Mouse (Mus musculus): Measurements from ENCODE around the gene Amz1. TPM values are rescaled to one million over a fixed set of nuclear protein-coding genes. Genes with fewer than 3 reads are reported as not detected.

The Amz1 gene
- polyA plus RNA-seq, 1 experiment from 2014 or later: 1.1 TPM

DNA sequence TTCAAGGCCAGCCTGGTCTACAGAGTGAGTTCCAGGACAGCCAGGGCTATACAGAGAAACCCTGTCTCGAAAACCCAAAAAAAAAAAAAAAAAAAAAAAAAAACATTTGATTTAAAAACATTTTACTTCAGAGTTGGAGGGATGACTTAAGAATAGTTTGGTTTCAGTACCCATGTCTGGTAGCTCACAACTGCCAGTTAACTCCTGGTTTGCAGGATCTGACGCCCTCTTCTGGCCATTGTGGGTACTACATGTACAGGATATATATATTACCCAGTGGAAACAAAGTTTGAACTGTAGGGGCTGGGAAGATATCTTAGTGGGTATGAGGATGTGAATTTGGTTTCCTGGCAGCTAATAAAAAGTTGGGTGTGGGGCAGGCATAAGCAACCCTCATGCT lies 27.0 kb downstream of the Amz1 start:
- Histone ChIP-seq H3K36me3 (ENCODE audit: control insufficient read depth, insufficient read depth, low read length) (no peaks in the 10 kb centered on the region), H3K9ac (ENCODE audit: low read depth, low read length) (no peak overlapping the region), H3K27ac (ENCODE audit: low read depth, low read length) (no peak overlapping the region), H3K9me3 (ENCODE audit: control insufficient read depth, low read length) (0 out of 2 replicates have a peak, but pooled peaks cover 4% of the 10 kb centered on the region), H3K4me3 (ENCODE audit: low read length) (no peak overlapping the region), H3K4me1 (ENCODE audit: control insufficient read depth, insufficient read depth, low read length) (peaks cover 5% of the 10 kb centered on the region; the same call in 1 of the 2 replicates), H3K27me3 (ENCODE audit: control insufficient read depth, insufficient read depth, low read length) (no peaks in the 10 kb centered on the region), H3K4me2 (replicated peaks; ENCODE audit: low read depth, low read length) (no peak overlapping the region)
- 0% methylated on average over 1 of the region's 2 CpGs for WGBS
- ATAC-seq (ENCODE audit: low FRiP score, low TSS enrichment): no peak

- Histone ChIP-seq H3K4me3 (ENCODE audit: low read length) (no peak overlapping the region), H3K36me3 (ENCODE audit: control insufficient read depth, insufficient read depth, low read length) (peaks cover 1% of the 10 kb centered on the region; the same call in 1 of the 2 replicates), H3K9me3 (ENCODE audit: control insufficient read depth, low read length) (0 out of 2 replicates have a peak, but pooled peaks cover 4% of the 10 kb centered on the region), H3K27me3 (ENCODE audit: control insufficient read depth, insufficient read depth, low read length) (no peaks in the 10 kb centered on the region), H3K27ac (ENCODE audit: low read depth, low read length) (no peak overlapping the region), H3K4me1 (ENCODE audit: control insufficient read depth, insufficient read depth, low read length) (peaks cover 8% of the 10 kb centered on the region; the same call in 1 of the 2 replicates), H3K4me2 (replicated peaks; ENCODE audit: low read depth, low read length) (no peak overlapping the region), H3K9ac (ENCODE audit: low read depth, low read length) (no peak overlapping the region)
- WGBS: 95% methylated on average over 15 of the region's 15 CpGs
- ATAC-seq (ENCODE audit: low FRiP score, low TSS enrichment): no peak
Measured at GRCm38 (mm10) chr5:140752041-140752440, 28.1 kb downstream of the Amz1 start.

DNA sequence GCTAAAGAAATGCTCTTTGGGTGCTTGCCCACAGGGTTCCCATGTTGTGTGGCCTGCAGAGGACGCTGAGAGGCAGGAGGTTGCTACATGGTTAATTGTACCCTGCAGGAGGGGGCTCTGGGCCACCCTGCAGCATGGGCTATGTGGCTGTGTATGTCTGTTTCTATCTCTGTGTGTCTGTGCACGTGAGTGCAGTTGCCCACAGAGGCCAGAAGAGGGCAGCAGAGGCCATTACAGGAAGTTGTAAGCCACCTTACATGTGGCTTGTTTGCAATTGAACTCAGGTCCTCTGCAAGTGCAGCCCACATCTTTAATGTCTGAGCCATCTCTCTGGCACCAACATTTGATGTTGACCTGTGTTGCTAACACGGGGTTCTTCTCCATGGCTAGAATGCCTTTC lies 28.7 kb downstream of the Amz1 start:
- 97% methylated on average over 3 of the region's 3 CpGs for WGBS
- Histone ChIP-seq H3K9ac (ENCODE audit: low read depth, low read length) (no peak overlapping the region), H3K4me1 (ENCODE audit: control insufficient read depth, insufficient read depth, low read length) (peaks cover 8% of the 10 kb centered on the region; the same call in 1 of the 2 replicates), H3K4me3 (ENCODE audit: low read length) (no peak overlapping the region), H3K27ac (ENCODE audit: low read depth, low read length) (no peak overlapping the region), H3K27me3 (ENCODE audit: control insufficient read depth, insufficient read depth, low read length) (no peaks in the 10 kb centered on the region), H3K4me2 (replicated peaks; ENCODE audit: low read depth, low read length) (no peak overlapping the region), H3K9me3 (ENCODE audit: control insufficient read depth, low read length) (0 out of 2 replicates have a peak, but pooled peaks cover 4% of the 10 kb centered on the region), H3K36me3 (ENCODE audit: control insufficient read depth, insufficient read depth, low read length) (peaks cover 4% of the 10 kb centered on the region; the same call in 1 of the 2 replicates)
- ATAC-seq (ENCODE audit: low FRiP score, low TSS enrichment): no peak

DNA sequence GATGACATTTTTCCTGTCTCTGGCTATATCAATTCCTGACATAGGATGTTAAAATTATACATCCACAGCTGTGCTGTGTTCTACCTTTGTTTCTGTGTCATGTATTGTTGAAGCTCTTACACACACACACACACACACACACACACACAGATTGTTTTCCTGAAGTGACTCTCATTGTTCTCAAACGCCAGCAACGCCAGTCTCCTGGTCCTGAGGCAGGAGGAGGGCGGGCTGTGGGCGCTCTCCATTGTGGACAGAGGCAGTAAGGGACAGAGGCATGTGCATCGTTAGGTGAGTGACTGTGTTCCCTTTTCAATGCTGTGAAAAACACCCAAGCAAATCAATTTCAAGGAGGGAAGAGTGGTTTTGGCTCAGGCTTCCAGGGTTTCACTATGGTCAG lies 29.3 kb downstream of the Amz1 start:
- 83% methylated on average over 5 of the region's 5 CpGs for WGBS
- H3K9me3 ChIP-seq (ENCODE audit: control insufficient read depth, low read length): 0 out of 2 replicates have a peak, but pooled peaks cover 4% of the 10 kb centered on the region
- ATAC-seq (ENCODE audit: low FRiP score, low TSS enrichment): no peak
- H3K9ac ChIP-seq (ENCODE audit: low read depth, low read length): no peak overlapping the region
- H3K27me3 ChIP-seq (ENCODE audit: control insufficient read depth, insufficient read depth, low read length): no peaks in the 10 kb centered on the region
- H3K4me3 ChIP-seq (ENCODE audit: low read length): no peak overlapping the region
- peaks cover 8% of the 10 kb centered on the region; the same call in 1 of the 2 replicates for H3K4me1 ChIP-seq (ENCODE audit: control insufficient read depth, insufficient read depth, low read length)
- H3K36me3 ChIP-seq (ENCODE audit: control insufficient read depth, insufficient read depth, low read length): peaks cover 8% of the 10 kb centered on the region; the same call in 1 of the 2 replicates
- no peak overlapping the region for H3K27ac ChIP-seq (ENCODE audit: low read depth, low read length)
- no peak overlapping the region for H3K4me2 ChIP-seq (replicated peaks; ENCODE audit: low read depth, low read length)

- no peak overlapping the region for H3K4me2 ChIP-seq (replicated peaks; ENCODE audit: low read depth, low read length)
- H3K9me3 ChIP-seq (ENCODE audit: control insufficient read depth, low read length): no peaks in the 10 kb centered on the region
- H3K36me3 ChIP-seq (ENCODE audit: control insufficient read depth, insufficient read depth, low read length): peaks cover 34% of the 10 kb centered on the region
- 0 out of 2 replicates have a peak, but pooled peaks cover 3% of the 10 kb centered on the region for H3K4me1 ChIP-seq (ENCODE audit: control insufficient read depth, insufficient read depth, low read length)
- H3K4me3 ChIP-seq (ENCODE audit: low read length): no peak overlapping the region
- peak; percentile 33; the same call in 1 of the 2 replicates for ATAC-seq (ENCODE audit: low FRiP score, low TSS enrichment)
- H3K27ac ChIP-seq (ENCODE audit: low read depth, low read length): no peak overlapping the region
- 49% methylated on average over 8 of the region's 8 CpGs for WGBS
- H3K9ac ChIP-seq (ENCODE audit: low read depth, low read length): no peak overlapping the region
- H3K27me3 ChIP-seq (ENCODE audit: control insufficient read depth, insufficient read depth, low read length): no peaks in the 10 kb centered on the region
Measured at GRCm38 (mm10) chr5:140758864-140759263, 34.9 kb downstream of the Amz1 start.

GRCm38 (mm10) chr5:140762540-140762939 lies 38.6 kb downstream of the Amz1 start:
- no peaks in the 10 kb centered on the region for H3K9me3 ChIP-seq (ENCODE audit: control insufficient read depth, low read length)
- WGBS: 84% methylated on average over 4 of the region's 4 CpGs
- no peak overlapping the region for H3K4me2 ChIP-seq (replicated peaks; ENCODE audit: low read depth, low read length)
- H3K36me3 ChIP-seq (ENCODE audit: control insufficient read depth, insufficient read depth, low read length): peaks cover 34% of the 10 kb centered on the region
- no peak overlapping the region for H3K4me3 ChIP-seq (ENCODE audit: low read length)
- ATAC-seq (ENCODE audit: low FRiP score, low TSS enrichment): no peak
- H3K27ac ChIP-seq (ENCODE audit: low read depth, low read length): no peak overlapping the region
- H3K9ac ChIP-seq (ENCODE audit: low read depth, low read length): no peak overlapping the region
- H3K4me1 ChIP-seq (ENCODE audit: control insufficient read depth, insufficient read depth, low read length): peaks cover 3% of the 10 kb centered on the region
- no peaks in the 10 kb centered on the region for H3K27me3 ChIP-seq (ENCODE audit: control insufficient read depth, insufficient read depth, low read length)

- H3K27me3 ChIP-seq (ENCODE audit: control insufficient read depth, insufficient read depth, low read length): no peaks in the 10 kb centered on the region
- no peaks in the 10 kb centered on the region for H3K9me3 ChIP-seq (ENCODE audit: control insufficient read depth, low read length)
- ATAC-seq (ENCODE audit: low FRiP score, low TSS enrichment): no peak
- H3K9ac ChIP-seq (ENCODE audit: low read depth, low read length): no peak overlapping the region
- WGBS: 57% methylated on average over 6 of the region's 6 CpGs
- H3K4me1 ChIP-seq (ENCODE audit: control insufficient read depth, insufficient read depth, low read length): peaks cover 26% of the 10 kb centered on the region
- H3K4me2 ChIP-seq (replicated peaks; ENCODE audit: low read depth, low read length): no peak overlapping the region
- no peak overlapping the region for H3K4me3 ChIP-seq (ENCODE audit: low read length)
- peaks cover 13% of the 10 kb centered on the region for H3K36me3 ChIP-seq (ENCODE audit: control insufficient read depth, insufficient read depth, low read length)
- peak overlapping the region; percentile 66; the same call in 1 of the 2 replicates for H3K27ac ChIP-seq (ENCODE audit: low read depth, low read length)
Measured at GRCm38 (mm10) chr5:140764921-140765613, 41.1 kb downstream of the Amz1 start.

DNA sequence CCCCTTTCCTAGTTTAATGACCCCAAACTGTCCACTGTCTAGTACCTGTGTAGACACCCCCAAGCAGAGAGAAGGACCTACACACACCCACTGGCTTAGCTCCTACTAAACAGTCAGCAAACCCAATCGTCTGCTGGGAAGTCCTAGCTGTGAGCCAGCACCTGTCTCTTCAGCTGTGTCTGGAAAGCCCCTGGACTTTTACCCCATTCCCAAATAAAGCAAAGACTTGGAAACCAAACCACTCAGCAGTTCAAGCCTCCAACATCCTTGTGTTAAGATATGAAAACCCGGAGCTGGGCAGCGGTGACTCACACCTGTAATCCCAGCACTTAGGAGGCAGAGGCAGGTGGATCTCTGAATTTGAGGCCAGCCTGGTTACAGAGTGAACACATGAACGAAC lies 42.6 kb downstream of the Amz1 start:
- Histone ChIP-seq H3K27ac (ENCODE audit: low read depth, low read length) (no peak overlapping the region), H3K27me3 (ENCODE audit: control insufficient read depth, insufficient read depth, low read length) (no peaks in the 10 kb centered on the region), H3K4me1 (ENCODE audit: control insufficient read depth, insufficient read depth, low read length) (peaks cover 28% of the 10 kb centered on the region), H3K9ac (ENCODE audit: low read depth, low read length) (no peak overlapping the region), H3K9me3 (ENCODE audit: control insufficient read depth, low read length) (no peaks in the 10 kb centered on the region), H3K4me2 (replicated peaks; ENCODE audit: low read depth, low read length) (no peak overlapping the region), H3K36me3 (ENCODE audit: control insufficient read depth, insufficient read depth, low read length) (peaks cover 4% of the 10 kb centered on the region), H3K4me3 (ENCODE audit: low read length) (no peak overlapping the region)
- no peak for ATAC-seq (ENCODE audit: low FRiP score, low TSS enrichment)
- 87% methylated on average over 4 of the region's 4 CpGs for WGBS

DNA sequence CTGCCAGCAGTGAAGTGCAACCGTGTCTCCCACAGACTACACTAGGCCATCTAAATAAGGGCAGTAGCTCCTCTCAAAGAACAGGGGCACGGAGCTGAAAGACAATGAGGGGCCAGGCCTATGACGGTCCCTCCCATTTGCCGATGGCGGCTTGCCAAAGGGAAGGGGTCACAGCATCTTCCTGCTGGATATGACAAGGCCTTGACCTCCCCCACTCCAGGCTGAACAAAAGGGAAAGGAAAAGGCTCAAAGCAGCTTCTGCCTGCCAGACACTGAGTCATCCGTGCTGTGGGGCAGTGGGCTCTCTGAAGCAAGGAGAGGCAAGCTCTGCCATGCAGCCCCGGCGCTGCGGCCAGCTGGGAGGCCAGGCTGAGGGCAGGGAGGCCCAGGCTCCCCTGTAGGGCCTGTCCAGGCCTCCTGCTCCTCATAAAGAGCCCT lies 43.8 kb downstream of the Amz1 start:
- Histone ChIP-seq H3K4me3 (ENCODE audit: low read length) (no peak overlapping the region), H3K9ac (ENCODE audit: low read depth, low read length) (peak overlapping the region; percentile 24; the same call in 1 of the 2 replicates), H3K27me3 (ENCODE audit: control insufficient read depth, insufficient read depth, low read length) (no peaks in the 10 kb centered on the region), H3K36me3 (ENCODE audit: control insufficient read depth, insufficient read depth, low read length) (peaks cover 4% of the 10 kb centered on the region), H3K4me2 (replicated peaks; ENCODE audit: low read depth, low read length) (peak overlapping the region; percentile 5; the same call in 1 of the 2 replicates), H3K27ac (ENCODE audit: low read depth, low read length) (peak overlapping the region; percentile 95), H3K9me3 (ENCODE audit: control insufficient read depth, low read length) (no peaks in the 10 kb centered on the region), H3K4me1 (ENCODE audit: control insufficient read depth, insufficient read depth, low read length) (peaks cover 36% of the 10 kb centered on the region)
- ATAC-seq (ENCODE audit: low FRiP score, low TSS enrichment): peak; percentile 84
- WGBS: 8% methylated on average over 9 of the region's 9 CpGs
